Mouse (Mus musculus) thymus, adult 18-20 months (tissue): Measurements from ENCODE around the gene Rps27l.
"Not testable (repeated sequence)": the region's sequence is repeated elsewhere in the genome, so short reads cannot be mapped to it uniquely, and the experiment has no call there.

Source experiments
- DNase-seq, 2 experiments: peaks; one replicate each; pipeline ENCODE4 v3.0.0; 2022; ENCODE audit warnings: mixed read lengths in 2 of 2

The Rps27l gene

GRCm38 (mm10) chr9:66945647-66946641 lies at the start of gene Rps27l:
Gene Rps27l (plus strand): TSS chr9:66946086.
- peak; percentile 86 to 88 for DNase-seq

- no peak for DNase-seq
Measured at GRCm38 (mm10) chr9:66896951-66897350, 48.9 kb upstream of the Rps27l start.

GRCm38 (mm10) chr9:66897851-66898250 lies 48.0 kb upstream of the Rps27l start:
- no peak for DNase-seq

- DNase-seq, result no peak
Measured at GRCm38 (mm10) chr9:66899072-66899471, 46.8 kb upstream of the Rps27l start.

GRCm38 (mm10) chr9:66899526-66899925 lies 46.4 kb upstream of the Rps27l start:
- no peak for DNase-seq

- no peak for DNase-seq
Measured at GRCm38 (mm10) chr9:66905990-66906389, 39.9 kb upstream of the Rps27l start.

GRCm38 (mm10) chr9:66907126-66907525 lies 38.8 kb upstream of the Rps27l start:
- no peak for DNase-seq

- DNase-seq, result no peak
Measured at GRCm38 (mm10) chr9:66907746-66908397, 38.0 kb upstream of the Rps27l start.

GRCm38 (mm10) chr9:66909922-66910321 lies 36.0 kb upstream of the Rps27l start:
- DNase-seq, result no peak

GRCm38 (mm10) chr9:66910677-66911076 lies 35.2 kb upstream of the Rps27l start:
- DNase-seq, result no peak

- DNase-seq, result no peak
Measured at GRCm38 (mm10) chr9:66912304-66912703, 33.6 kb upstream of the Rps27l start.

GRCm38 (mm10) chr9:66913254-66913934 lies 32.5 kb upstream of the Rps27l start:
- DNase-seq, result not testable (repeated sequence)

GRCm38 (mm10) chr9:66914540-66914939 lies 31.3 kb upstream of the Rps27l start:
- DNase-seq, result no peak

- DNase-seq, result peak in 1 of 2 experiments; percentile 37
Measured at GRCm38 (mm10) chr9:66915401-66915800, 30.5 kb upstream of the Rps27l start.

- peak in 1 of 2 experiments; percentile 19 for DNase-seq
Measured at GRCm38 (mm10) chr9:66915869-66916785, 29.8 kb upstream of the Rps27l start.

- no peak for DNase-seq
Measured at GRCm38 (mm10) chr9:66917216-66917891, 28.5 kb upstream of the Rps27l start.

GRCm38 (mm10) chr9:66917892-66918255 lies 28.0 kb upstream of the Rps27l start:
- DNase-seq, result no peak

GRCm38 (mm10) chr9:66918672-66919330 lies 27.1 kb upstream of the Rps27l start:
- no peak for DNase-seq

GRCm38 (mm10) chr9:66919382-66919971 lies 26.4 kb upstream of the Rps27l start, which contains the start of gene Rab8b:
Gene Rab8b (minus strand): TSS chr9:66919687.
- DNase-seq, result peak; percentile 95

GRCm38 (mm10) chr9:66919981-66920380 lies 25.9 kb upstream of the Rps27l start:
- peak in 1 of 2 experiments; percentile 23 for DNase-seq
